Mouse (Mus musculus): ENCODE data around the gene Sh3pxd2b. TPM values are rescaled to one million over a fixed set of nuclear protein-coding genes. Genes with fewer than 3 reads are reported as not detected.

Sh3pxd2b gene
- polyA plus RNA-seq, 1 experiment from 2014 or later: 23.4 TPM

DNA sequence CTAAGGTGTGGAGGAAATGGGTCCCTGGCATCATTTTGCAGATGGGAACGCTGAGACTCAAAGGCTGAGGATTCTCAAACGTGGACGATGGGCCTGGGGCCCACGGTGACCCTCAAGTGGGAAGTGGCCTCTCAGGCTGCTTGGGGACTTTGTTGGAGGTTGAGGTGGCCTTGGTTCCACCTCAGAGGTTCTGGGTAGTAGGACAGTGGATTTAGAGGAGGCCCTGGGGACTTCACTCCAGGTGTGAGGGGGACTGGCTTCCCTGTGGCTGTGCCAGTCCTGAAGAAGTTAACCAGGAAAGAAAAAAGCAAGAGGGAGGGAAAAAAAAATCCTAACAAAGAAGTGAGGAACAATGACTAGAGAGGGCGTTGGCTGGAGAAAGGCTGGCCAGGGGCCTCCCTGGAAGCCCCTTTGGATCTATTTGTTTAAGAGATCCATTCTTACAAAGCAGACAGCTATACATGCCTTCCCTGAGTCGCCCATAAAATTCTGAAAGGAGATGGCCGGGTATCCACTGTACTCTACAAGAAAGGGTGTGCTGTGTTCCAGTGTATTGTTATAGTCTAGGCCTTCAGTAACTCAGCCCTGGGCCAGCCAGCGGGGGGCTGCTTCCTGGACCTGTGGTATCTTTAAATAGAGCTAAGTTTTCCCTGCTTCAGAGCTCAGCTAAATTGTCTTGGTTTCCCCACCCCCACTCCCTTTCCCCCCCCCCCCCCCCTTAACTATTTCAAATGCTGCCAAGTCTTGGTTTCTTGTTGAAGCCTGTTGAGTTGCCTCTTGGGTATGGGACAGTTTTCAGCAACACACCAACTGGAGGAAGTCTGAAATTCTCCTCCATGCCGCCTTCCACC is 1.0 kb downstream of the Sh3pxd2b start:
- WGBS: 10% methylated on average over 9 of the region's 9 CpGs
- peak overlapping the region; percentile 80 for H3K4me2 ChIP-seq (ENCODE audit: low read depth, low read length)
- peaks cover 13% of the 10 kb centered on the region for H3K36me3 ChIP-seq (ENCODE audit: control insufficient read depth, insufficient read depth, low read length)
- H3K27ac ChIP-seq (ENCODE audit: low read length): peak overlapping the region; percentile 81
- ATAC-seq (ENCODE audit: low read depth): peak; percentile 41
- H3K4me3 ChIP-seq (ENCODE audit: low read length): peak overlapping the region; percentile 89
- H3K27me3 ChIP-seq (ENCODE audit: control insufficient read depth, insufficient read depth, low read depth, low read length): no peaks in the 10 kb centered on the region
- peak overlapping the region; percentile 96 for H3K9ac ChIP-seq (ENCODE audit: low read length)
- peaks cover 15% of the 10 kb centered on the region for H3K4me1 ChIP-seq (replicated peaks; ENCODE audit: control insufficient read depth, insufficient read depth, low read length)
- no peaks in the 10 kb centered on the region for H3K9me3 ChIP-seq (ENCODE audit: control insufficient read depth, low read length)

DNA sequence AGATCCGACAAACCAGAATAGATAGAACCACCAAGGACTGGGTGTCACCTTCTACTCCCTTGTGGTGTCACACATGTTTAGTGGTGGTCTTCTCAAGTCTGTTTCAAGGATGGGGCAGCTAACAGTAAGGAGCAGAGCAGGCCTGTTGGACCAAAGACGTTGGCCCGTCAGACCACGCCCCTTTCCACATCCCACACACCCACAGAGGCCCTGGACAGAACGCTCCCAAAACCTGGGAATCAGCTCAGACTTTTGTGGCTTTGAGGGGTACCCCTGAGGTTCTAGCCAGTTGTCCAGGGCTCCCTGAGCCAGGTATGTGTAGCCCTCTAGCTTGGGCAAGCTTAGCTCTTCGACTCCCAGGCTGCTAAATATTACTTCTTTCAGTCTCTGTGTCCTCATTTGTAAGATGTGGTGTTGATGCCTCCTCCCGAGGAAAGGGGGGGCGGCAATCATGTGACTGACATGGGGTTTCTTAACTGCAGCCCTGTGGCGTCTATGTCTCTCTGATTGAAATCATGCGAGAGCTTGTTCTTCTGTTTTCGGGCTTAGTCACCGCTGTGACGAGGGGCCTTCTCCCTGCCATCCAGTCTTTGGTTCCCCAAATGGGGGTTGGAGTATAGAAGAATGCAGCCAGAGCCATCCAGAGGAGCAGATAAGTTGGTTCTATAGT is 1.8 kb downstream of the Sh3pxd2b start:
- H3K36me3 ChIP-seq (ENCODE audit: control insufficient read depth, insufficient read depth, low read length): peaks cover 13% of the 10 kb centered on the region
- ATAC-seq (ENCODE audit: low read depth): peak; percentile 13
- no peaks in the 10 kb centered on the region for H3K9me3 ChIP-seq (ENCODE audit: control insufficient read depth, low read length)
- peak overlapping the region; percentile 89 for H3K4me3 ChIP-seq (ENCODE audit: low read length)
- H3K9ac ChIP-seq (ENCODE audit: low read length): peak overlapping the region; percentile 96
- H3K27me3 ChIP-seq (ENCODE audit: control insufficient read depth, insufficient read depth, low read depth, low read length): no peaks in the 10 kb centered on the region
- H3K4me1 ChIP-seq (replicated peaks; ENCODE audit: control insufficient read depth, insufficient read depth, low read length): peaks cover 15% of the 10 kb centered on the region
- WGBS: 57% methylated on average over 13 of the region's 13 CpGs
- peak overlapping the region; percentile 81; the same call in 1 of the 2 replicates for H3K27ac ChIP-seq (ENCODE audit: low read length)
- H3K4me2 ChIP-seq (ENCODE audit: low read depth, low read length): peak overlapping the region; percentile 80

- H3K27me3 ChIP-seq (ENCODE audit: control insufficient read depth, insufficient read depth, low read depth, low read length): no peaks in the 10 kb centered on the region
- 59% methylated on average over 6 of the region's 6 CpGs for WGBS
- H3K4me2 ChIP-seq (ENCODE audit: low read depth, low read length): no peak overlapping the region
- no peak overlapping the region for H3K4me3 ChIP-seq (ENCODE audit: low read length)
- H3K9ac ChIP-seq (ENCODE audit: low read length): no peak overlapping the region
- H3K36me3 ChIP-seq (ENCODE audit: control insufficient read depth, insufficient read depth, low read length): peaks cover 13% of the 10 kb centered on the region
- H3K4me1 ChIP-seq (replicated peaks; ENCODE audit: control insufficient read depth, insufficient read depth, low read length): peaks cover 15% of the 10 kb centered on the region
- no peak for ATAC-seq (ENCODE audit: low read depth)
- no peaks in the 10 kb centered on the region for H3K9me3 ChIP-seq (ENCODE audit: control insufficient read depth, low read length)
- no peak overlapping the region for H3K27ac ChIP-seq (ENCODE audit: low read length)
Observed at GRCm38 (mm10) chr11:32352946-32353345, 5.3 kb downstream of the Sh3pxd2b start.

GRCm38 (mm10) chr11:32355377-32355776 is 7.8 kb downstream of the Sh3pxd2b start:
- Histone ChIP-seq H3K4me1 (replicated peaks; ENCODE audit: control insufficient read depth, insufficient read depth, low read length) (peaks cover 14% of the 10 kb centered on the region), H3K27ac (ENCODE audit: low read length) (no peak overlapping the region), H3K27me3 (ENCODE audit: control insufficient read depth, insufficient read depth, low read depth, low read length) (no peaks in the 10 kb centered on the region), H3K4me2 (ENCODE audit: low read depth, low read length) (no peak overlapping the region), H3K9me3 (ENCODE audit: control insufficient read depth, low read length) (no peaks in the 10 kb centered on the region), H3K4me3 (ENCODE audit: low read length) (no peak overlapping the region), H3K36me3 (ENCODE audit: control insufficient read depth, insufficient read depth, low read length) (peaks cover 13% of the 10 kb centered on the region), H3K9ac (ENCODE audit: low read length) (no peak overlapping the region)
- WGBS: 53% methylated on average over 1 of the region's 1 CpGs
- ATAC-seq (ENCODE audit: low read depth): no peak

DNA sequence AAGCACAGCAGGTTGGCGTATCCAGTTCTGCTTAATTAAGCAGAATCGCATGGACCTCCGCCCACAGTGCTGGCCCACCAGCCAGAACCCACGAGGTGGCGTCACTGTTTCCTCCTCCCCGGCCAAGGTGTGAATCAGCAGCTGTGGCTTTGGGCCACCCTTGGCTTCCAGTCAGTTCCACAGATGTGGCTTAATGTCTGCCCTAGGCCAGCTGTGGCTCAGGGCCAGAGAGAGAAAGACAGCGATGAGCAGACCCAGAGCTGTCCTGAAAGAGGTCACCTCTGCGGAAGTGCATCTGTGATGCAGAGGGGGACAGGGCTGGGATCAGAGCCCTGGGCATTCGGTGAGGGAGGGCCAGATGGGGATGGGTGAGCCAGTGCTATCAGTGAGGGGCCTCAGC is 10.1 kb downstream of the Sh3pxd2b start:
- Histone ChIP-seq H3K36me3 (ENCODE audit: control insufficient read depth, insufficient read depth, low read length) (no peaks in the 10 kb centered on the region; the same call in 1 of the 2 replicates), H3K27me3 (ENCODE audit: control insufficient read depth, insufficient read depth, low read depth, low read length) (no peaks in the 10 kb centered on the region)

DNA sequence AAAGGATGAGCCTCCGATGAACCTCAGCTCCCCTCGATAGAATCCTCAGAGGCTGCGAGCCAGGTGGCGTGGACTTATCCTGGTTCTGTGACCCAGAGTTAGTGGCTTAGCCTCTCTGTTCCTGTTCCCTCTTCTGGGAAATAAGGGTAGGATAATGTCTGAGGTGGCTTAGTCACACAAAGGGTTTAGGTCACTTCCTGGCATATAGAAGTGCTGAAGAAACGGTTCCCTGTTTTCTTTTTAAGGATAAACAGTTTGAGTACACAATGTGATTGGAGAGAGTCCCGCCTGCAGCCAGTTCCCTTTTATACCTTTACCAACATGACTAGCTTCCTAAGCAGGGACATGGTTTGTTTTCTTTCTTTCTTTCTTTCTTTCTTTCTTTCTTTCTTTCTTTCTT is 10.8 kb downstream of the Sh3pxd2b start:
- Histone ChIP-seq H3K27ac (ENCODE audit: low read length) (no peak overlapping the region), H3K4me3 (ENCODE audit: low read length) (no peak overlapping the region), H3K4me2 (ENCODE audit: low read depth, low read length) (no peak overlapping the region), H3K9ac (ENCODE audit: low read length) (no peak overlapping the region), H3K4me1 (replicated peaks; ENCODE audit: control insufficient read depth, insufficient read depth, low read length) (peaks cover 20% of the 10 kb centered on the region), H3K36me3 (ENCODE audit: control insufficient read depth, insufficient read depth, low read length) (no peaks in the 10 kb centered on the region; the same call in 1 of the 2 replicates), H3K27me3 (ENCODE audit: control insufficient read depth, insufficient read depth, low read depth, low read length) (no peaks in the 10 kb centered on the region), H3K9me3 (ENCODE audit: control insufficient read depth, low read length) (no peaks in the 10 kb centered on the region)
- no peak for ATAC-seq (ENCODE audit: low read depth)
- 55% methylated on average over 6 of the region's 6 CpGs for WGBS

More for the DNA sequence above, 10.1 kb downstream of the Sh3pxd2b start:
- Histone ChIP-seq H3K4me2 (ENCODE audit: low read depth, low read length) (no peak overlapping the region), H3K4me3 (ENCODE audit: low read length) (no peak overlapping the region), H3K27ac (ENCODE audit: low read length) (0 out of 2 replicates have a peak overlapping the region, but pooled peaks have one; percentile 23), H3K9me3 (ENCODE audit: control insufficient read depth, low read length) (no peaks in the 10 kb centered on the region), H3K4me1 (replicated peaks; ENCODE audit: control insufficient read depth, insufficient read depth, low read length) (peaks cover 14% of the 10 kb centered on the region), H3K9ac (ENCODE audit: low read length) (no peak overlapping the region)
- peak; percentile 22; the same call in 1 of the 2 replicates for ATAC-seq (ENCODE audit: low read depth)
- WGBS: 52% methylated on average over 9 of the region's 9 CpGs

GRCm38 (mm10) chr11:32359566-32359965 is 11.9 kb downstream of the Sh3pxd2b start:
- H3K9ac ChIP-seq (ENCODE audit: low read length): no peak overlapping the region
- H3K27me3 ChIP-seq (ENCODE audit: control insufficient read depth, insufficient read depth, low read depth, low read length): no peaks in the 10 kb centered on the region
- H3K36me3 ChIP-seq (ENCODE audit: control insufficient read depth, insufficient read depth, low read length): no peaks in the 10 kb centered on the region; the same call in 1 of the 2 replicates
- no peak overlapping the region for H3K4me2 ChIP-seq (ENCODE audit: low read depth, low read length)
- no peak overlapping the region for H3K27ac ChIP-seq (ENCODE audit: low read length)
- 78% methylated on average over 4 of the region's 4 CpGs for WGBS
- no peaks in the 10 kb centered on the region for H3K9me3 ChIP-seq (ENCODE audit: control insufficient read depth, low read length)
- H3K4me3 ChIP-seq (ENCODE audit: low read length): no peak overlapping the region
- peaks cover 31% of the 10 kb centered on the region for H3K4me1 ChIP-seq (replicated peaks; ENCODE audit: control insufficient read depth, insufficient read depth, low read length)
- ATAC-seq (ENCODE audit: low read depth): no peak

GRCm38 (mm10) chr11:32361774-32362173 is 14.2 kb downstream of the Sh3pxd2b start:
- Histone ChIP-seq H3K9me3 (ENCODE audit: control insufficient read depth, low read length) (no peaks in the 10 kb centered on the region), H3K27me3 (ENCODE audit: control insufficient read depth, insufficient read depth, low read depth, low read length) (no peaks in the 10 kb centered on the region), H3K4me1 (replicated peaks; ENCODE audit: control insufficient read depth, insufficient read depth, low read length) (peaks cover 42% of the 10 kb centered on the region), H3K9ac (ENCODE audit: low read length) (no peak overlapping the region), H3K27ac (ENCODE audit: low read length) (no peak overlapping the region), H3K36me3 (ENCODE audit: control insufficient read depth, insufficient read depth, low read length) (no peaks in the 10 kb centered on the region; the same call in 1 of the 2 replicates), H3K4me3 (ENCODE audit: low read length) (no peak overlapping the region), H3K4me2 (ENCODE audit: low read depth, low read length) (no peak overlapping the region)
- 86% methylated on average over 9 of the region's 9 CpGs for WGBS
- no peak for ATAC-seq (ENCODE audit: low read depth)

- H3K27me3 ChIP-seq (ENCODE audit: control insufficient read depth, insufficient read depth, low read depth, low read length): no peaks in the 10 kb centered on the region
- no peak overlapping the region for H3K9ac ChIP-seq (ENCODE audit: low read length)
- H3K9me3 ChIP-seq (ENCODE audit: control insufficient read depth, low read length): no peaks in the 10 kb centered on the region
- H3K4me3 ChIP-seq (ENCODE audit: low read length): no peak overlapping the region
- 51% methylated on average over 3 of the region's 3 CpGs for WGBS
- peaks cover 40% of the 10 kb centered on the region for H3K4me1 ChIP-seq (replicated peaks; ENCODE audit: control insufficient read depth, insufficient read depth, low read length)
- no peak overlapping the region for H3K4me2 ChIP-seq (ENCODE audit: low read depth, low read length)
- no peaks in the 10 kb centered on the region; the same call in 1 of the 2 replicates for H3K36me3 ChIP-seq (ENCODE audit: control insufficient read depth, insufficient read depth, low read length)
- peak overlapping the region; percentile 40 for H3K27ac ChIP-seq (ENCODE audit: low read length)
- peak; percentile 1; the same call in 1 of the 2 replicates for ATAC-seq (ENCODE audit: low read depth)
Observed at GRCm38 (mm10) chr11:32363188-32363587, 15.6 kb downstream of the Sh3pxd2b start.

All from lung, embryonic 16.5 days (tissue).